Mouse (Mus musculus): Measurements from ENCODE around the gene Atg9a.

GRCm38 (mm10) chr1:75236117-75237050, 44.4 kb upstream of the Atg9a start, which contains the start of gene Dnajb2:
- peak; percentile 88 for TF ChIP-seq POLR2A (IDR thresholded peaks at IDR 0.05; ENCODE audit: extremely low read depth, insufficient read depth, low read length)
- TF ChIP-seq CTCF (IDR thresholded peaks at IDR 0.05; ENCODE audit: extremely low read depth, insufficient read depth, low read length) = no peak

All from cortical plate, adult 2 months (tissue).